Mouse (Mus musculus) C3H10T1/2 (cell line): ENCODE measurements around the gene Gm13283. TPM values are rescaled to one million over a fixed set of nuclear protein-coding genes. Genes with fewer than 3 reads are reported as not detected.

Experiments
- polyA plus RNA-seq, 2 experiments: library from polyadenylated mRNA; unstranded; fragments of >200 nt; fragmentation: generic; extraction: Trizol; gene quantifications; one replicate each; pipeline ENCODE4 v1.2.1; 2012; ENCODE audit warnings: missing spikeins in 2 of 2

The Gm13283 gene
- polyA plus RNA-seq, result not detected

GRCm38 (mm10) chr4:88759610-88760268 lies at the start of gene Gm13283:
Gene Gm13283 (plus strand): TSS chr4:88760119.

GRCm38 (mm10) chr4:88721791-88722721 lies 37.9 kb upstream of the Gm13283 start, which contains the start of the genes Gm26566 and Klhl9:
Gene Gm26566 (plus strand): TSS chr4:88721805.
Gene Klhl9 (minus strand): TSS chr4:88722465.

GRCm38 (mm10) chr4:88754818-88755340 lies 5.0 kb upstream of the Gm13283 start, which contains the start of gene Gm13271:
Gene Gm13271 (plus strand): TSS chr4:88754868.

GRCm38 (mm10) chr4:88773534-88773933 lies 13.6 kb downstream of the Gm13283 start, which contains the start of gene Gm13290:
Gene Gm13290 (plus strand): TSS chr4:88773834.

GRCm38 (mm10) chr4:88776622-88777021 lies 16.7 kb downstream of the Gm13283 start, which contains the start of gene Gm13289:
Gene Gm13289 (plus strand): TSS chr4:88776922.

GRCm38 (mm10) chr4:88779550-88779949 lies 19.6 kb downstream of the Gm13283 start, which contains the start of gene Gm13272:
Gene Gm13272 (plus strand): TSS chr4:88779850.

GRCm38 (mm10) chr4:88781831-88782230 lies 21.9 kb downstream of the Gm13283 start, which contains the start of gene Ifnz:
Gene Ifnz (plus strand): TSS chr4:88782131.

GRCm38 (mm10) chr4:88785409-88785808 lies 25.5 kb downstream of the Gm13283 start, which contains the start of gene Gm13276:
Gene Gm13276 (plus strand): TSS chr4:88785709.

GRCm38 (mm10) chr4:88788402-88788801 lies 28.5 kb downstream of the Gm13283 start, which contains the start of gene Gm13277:
Gene Gm13277 (plus strand): TSS chr4:88788632.

GRCm38 (mm10) chr4:88791250-88791649 lies 31.3 kb downstream of the Gm13283 start, which contains the start of gene Gm13278:
Gene Gm13278 (plus strand): TSS chr4:88791550.

GRCm38 (mm10) chr4:88793936-88794675 lies 34.2 kb downstream of the Gm13283 start, which contains the start of gene Gm13275:
Gene Gm13275 (plus strand): TSS chr4:88794487.

GRCm38 (mm10) chr4:88797097-88797496 lies 37.2 kb downstream of the Gm13283 start, which contains the start of gene Gm13279:
Gene Gm13279 (plus strand): TSS chr4:88797397.

GRCm38 (mm10) chr4:88799365-88799764 lies 39.4 kb downstream of the Gm13283 start, which contains the start of gene Gm13285:
Gene Gm13285 (plus strand): TSS chr4:88799665.

GRCm38 (mm10) chr4:88802954-88803353 lies 43.0 kb downstream of the Gm13283 start, which contains the start of gene Gm13287:
Gene Gm13287 (plus strand): TSS chr4:88803254.

GRCm38 (mm10) chr4:88805231-88805630 lies 45.3 kb downstream of the Gm13283 start, which contains the start of gene Gm13288:
Gene Gm13288 (plus strand): TSS chr4:88805531.

Other genes with a start within 250 kb of the Gm13283 start
- not detected for gene Ifnb1, start 237.3 kb upstream of the Gm13283 start, polyA plus RNA-seq
- gene Ifna15, start 201.9 kb upstream of the Gm13283 start, polyA plus RNA-seq, result not detected
- gene Ifna14, start 188.3 kb upstream of the Gm13283 start, polyA plus RNA-seq, result not detected
- gene Ifna9, start 167.7 kb upstream of the Gm13283 start, polyA plus RNA-seq, result not detected
- gene Ifna12, start 156.7 kb upstream of the Gm13283 start, polyA plus RNA-seq, result not detected
- not detected for gene C87499, start 125.7 kb upstream of the Gm13283 start, polyA plus RNA-seq
- gene Ifna13, start 115.7 kb upstream of the Gm13283 start, polyA plus RNA-seq, result not detected
- not detected for gene Ifna16, start 83.2 kb upstream of the Gm13283 start, polyA plus RNA-seq
- gene Ifna2, start 76.2 kb upstream of the Gm13283 start, polyA plus RNA-seq, result not detected
- under 1 TPM in 1 of 2 experiments, not detected in 1; 0.05 TPM for gene Ifnab, start 68.8 kb upstream of the Gm13283 start, polyA plus RNA-seq
- gene Gm26566, start 38.3 kb upstream of the Gm13283 start, polyA plus RNA-seq, result 1 to 10 TPM in 1 of 2 experiments, under 1 TPM in 1; 0.08 to 1.1 TPM
- gene Klhl9, start 37.7 kb upstream of the Gm13283 start, polyA plus RNA-seq, result 10 to 100 TPM in 1 of 2 experiments, 1 to 10 TPM in 1; 1.1 to 12.5 TPM
- not detected for gene Gm13271, start 5.3 kb upstream of the Gm13283 start, polyA plus RNA-seq
- gene Gm13290, start 13.7 kb downstream of the Gm13283 start, polyA plus RNA-seq, result 1 to 10 TPM; 1.2 to 3.1 TPM
- gene Gm13289, start 16.8 kb downstream of the Gm13283 start, polyA plus RNA-seq, result not detected
- gene Gm13272, start 19.7 kb downstream of the Gm13283 start, polyA plus RNA-seq, result under 1 TPM; 0.21 to 0.38 TPM
- gene Ifnz, start 22.0 kb downstream of the Gm13283 start, polyA plus RNA-seq, result not detected
- gene Gm13276, start 25.6 kb downstream of the Gm13283 start, polyA plus RNA-seq, result 1 to 10 TPM in 1 of 2 experiments, under 1 TPM in 1; 0.42 to 1.7 TPM
- not detected for gene Gm13277, start 28.5 kb downstream of the Gm13283 start, polyA plus RNA-seq
- gene Gm13278, start 31.4 kb downstream of the Gm13283 start, polyA plus RNA-seq, result not detected
- 1 to 10 TPM in 1 of 2 experiments, under 1 TPM in 1; 0.14 to 1.1 TPM for gene Gm13275, start 34.4 kb downstream of the Gm13283 start, polyA plus RNA-seq
- not detected for gene Gm13279, start 37.3 kb downstream of the Gm13283 start, polyA plus RNA-seq
- gene Gm13285, start 39.5 kb downstream of the Gm13283 start, polyA plus RNA-seq, result not detected
- 1 to 10 TPM in 1 of 2 experiments, under 1 TPM in 1; 0.14 to 1.1 TPM for gene Gm13287, start 43.1 kb downstream of the Gm13283 start, polyA plus RNA-seq
- under 1 TPM; 0.05 to 0.50 TPM for gene Gm13288, start 45.4 kb downstream of the Gm13283 start, polyA plus RNA-seq
- gene Ifna7, start 56.1 kb downstream of the Gm13283 start, polyA plus RNA-seq, result not detected
- gene Ifna11, start 59.8 kb downstream of the Gm13283 start, polyA plus RNA-seq, result not detected
- not detected for gene Ifna6, start 67.3 kb downstream of the Gm13283 start, polyA plus RNA-seq
- not detected for gene Ifna5, start 75.4 kb downstream of the Gm13283 start, polyA plus RNA-seq
- gene Ifna4, start 81.7 kb downstream of the Gm13283 start, polyA plus RNA-seq, result not detected
- gene Ifna1, start 90.0 kb downstream of the Gm13283 start, polyA plus RNA-seq, result not detected
- under 1 TPM in 1 of 2 experiments, not detected in 1; 0.08 TPM for gene Ifne, start 120.1 kb downstream of the Gm13283 start, polyA plus RNA-seq